Mouse (Mus musculus) neutrophil, adult 5-6 weeks (primary cell): ENCODE measurements around the gene Nabp1. TPM values are rescaled to one million over a fixed set of nuclear protein-coding genes. Genes with fewer than 3 reads are reported as not detected.
"Not testable (repeated sequence)": the region's sequence is repeated elsewhere in the genome, so short reads cannot be mapped to it uniquely, and the experiment has no call there.

Experiments
- ATAC-seq: fragments of 151-379, 151-347 bp; 2 replicates; pipeline ENCODE4 v1.8.0; 2017; ENCODE audit warnings: mild to moderate bottlenecking, moderate TSS enrichment; ENCODE audit not compliant: insufficient number of reproducible peaks, poor library complexity, low FRiP score, severe bottlenecking; ENCODE audit errors: extremely low read depth
- total RNA-seq: library from RNA; stranded (forward); fragments of 200-1000 nt; gene quantifications from 2 replicates; pipeline ENCODE4 v1.2.3, GENCODE M21; 2017

Gene Nabp1
- total RNA-seq, 1 experiment from 2014 or later: 309 TPM

DNA sequence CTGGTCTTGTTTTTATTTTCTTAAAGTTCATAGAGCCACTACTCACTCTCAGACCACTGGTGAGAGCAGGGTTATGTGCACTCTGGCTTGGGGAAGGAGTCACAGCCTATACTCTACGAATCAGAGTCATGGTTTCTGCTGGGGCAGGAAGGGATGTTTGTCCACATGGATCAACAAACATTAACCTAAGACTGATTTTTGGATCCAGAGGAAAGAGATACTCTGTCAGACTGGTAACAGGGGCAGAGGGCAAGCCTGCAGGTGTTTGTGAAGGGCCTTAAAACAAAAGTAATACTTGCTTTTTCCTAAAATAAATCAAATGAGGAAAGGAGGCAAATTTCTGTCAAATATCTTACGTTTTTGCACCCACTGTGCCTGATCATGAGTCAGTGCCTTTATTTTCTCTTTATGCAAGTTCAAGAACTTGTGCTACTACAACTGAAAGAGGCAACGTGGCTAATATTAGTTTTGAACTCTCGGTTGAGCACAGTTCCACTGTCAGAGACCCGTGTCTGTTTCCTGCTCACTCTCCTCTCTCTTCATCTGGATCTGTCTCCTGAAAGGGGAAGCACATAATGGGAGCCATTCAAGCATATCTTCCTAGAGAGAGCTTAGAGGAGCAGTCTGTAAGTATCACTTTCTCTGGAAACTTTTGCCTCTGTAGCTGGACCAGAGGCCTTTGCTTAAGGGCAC is 32.9 kb downstream of the Nabp1 start:
- no peak for ATAC-seq

DNA sequence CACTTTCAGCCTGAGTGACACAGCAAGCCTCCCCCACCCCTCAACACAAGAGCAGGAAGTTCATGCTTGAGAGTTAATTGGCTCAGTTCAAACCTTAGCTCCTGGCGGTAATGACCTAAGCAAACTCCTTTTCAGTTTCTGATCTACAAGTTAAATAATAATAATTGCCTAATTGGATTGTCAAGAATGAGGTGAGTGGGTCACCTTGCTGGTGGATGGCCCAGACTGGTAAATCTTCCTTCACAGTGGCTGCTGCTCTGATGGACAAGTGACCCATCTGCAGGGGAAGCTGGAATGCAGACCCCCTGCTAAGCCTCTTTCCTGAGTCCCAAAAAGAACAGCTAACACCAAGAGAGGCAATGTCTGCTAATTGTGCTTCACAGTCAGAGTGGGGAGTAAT is 48.5 kb downstream of the Nabp1 start:
- ATAC-seq: no peak

DNA sequence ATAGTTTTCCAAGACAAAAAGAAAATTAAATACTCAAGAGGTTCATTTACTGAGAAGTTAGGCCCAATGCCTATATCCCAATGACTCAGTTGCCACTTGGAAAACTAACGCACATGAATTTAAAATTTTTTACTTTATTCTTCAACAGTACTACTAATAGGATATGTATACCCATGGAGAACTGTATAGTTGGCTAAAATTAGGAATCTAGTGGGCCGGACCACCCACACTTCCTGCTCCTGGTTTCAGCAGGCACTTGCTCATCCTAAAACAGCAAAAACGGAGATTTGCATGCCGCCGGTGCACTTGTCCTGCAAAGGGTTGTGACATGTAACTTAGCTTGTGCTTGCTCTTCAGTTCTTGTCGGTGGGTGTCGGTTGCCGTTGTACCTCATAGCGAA is 51.9 kb downstream of the Nabp1 start:
- no peak for ATAC-seq

DNA sequence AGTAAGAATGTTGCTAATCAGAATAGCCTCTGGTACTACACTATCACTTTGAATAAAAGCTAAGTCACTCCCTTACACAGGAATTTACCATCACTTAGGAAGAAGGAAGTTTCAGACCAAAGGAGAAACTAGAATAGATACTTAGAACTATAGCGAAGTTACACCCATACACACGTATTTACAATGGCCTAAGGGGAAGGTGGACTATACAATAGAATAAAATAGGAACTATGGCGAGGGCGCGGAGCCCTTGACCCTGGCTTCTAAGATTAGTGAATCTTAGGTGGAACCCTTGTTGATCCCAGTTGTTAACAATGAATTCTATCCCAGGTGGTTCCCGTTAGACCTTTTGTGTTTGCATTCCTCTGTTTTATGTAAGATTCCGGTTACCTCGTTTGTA is 57.2 kb downstream of the Nabp1 start:
- ATAC-seq: not testable (repeated sequence)

- no peak for ATAC-seq
Observed at GRCm38 (mm10) chr1:51418753-51419152, 59.5 kb downstream of the Nabp1 start.

Other genes starting within 250 kb of the Nabp1 start
- gene Cavin2, start 189.3 kb downstream of the Nabp1 start, total RNA-seq: 6.3 and 8.0 TPM in 2 replicates